Mouse (Mus musculus) right cerebral cortex, postnatal 25 days (tissue): ENCODE data around the gene Gm4297.
"Not testable (repeated sequence)": the region's sequence is repeated elsewhere in the genome, so short reads cannot be mapped to it uniquely, and the experiment has no call there.

Source experiments
- DNase-seq: peaks from one replicate; pipeline ENCODE4 v3.0.0; 2022

The Gm4297 gene

DNA sequence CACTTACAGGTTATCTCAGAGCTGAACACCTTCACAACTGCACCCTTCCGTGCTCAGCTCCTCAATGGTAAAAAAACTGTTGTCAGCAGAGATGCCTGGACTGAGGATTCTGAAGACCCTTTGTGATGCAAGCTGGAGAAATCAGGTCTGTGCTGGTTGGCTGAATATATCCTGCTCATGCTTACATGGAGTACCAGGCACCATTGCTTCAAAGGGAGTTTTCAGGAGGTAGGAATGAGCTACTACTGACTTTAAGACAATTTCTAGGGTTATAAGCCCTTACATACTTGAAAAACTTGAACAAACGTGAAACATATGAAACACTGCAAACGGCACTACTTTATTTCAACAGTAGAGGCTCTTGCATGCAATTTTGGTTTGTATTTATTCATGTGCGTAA, at the start of gene Gm4297:
Gene Gm4297 (minus strand): TSS at position 101 of the 400 bp plus-strand sequence.
- not testable (repeated sequence) for DNase-seq
